Mouse (Mus musculus) limb, embryonic 12.5 days (tissue): ENCODE measurements around the gene Mgat4a. TPM values are rescaled to one million over a fixed set of nuclear protein-coding genes. Genes with fewer than 3 reads are reported as not detected.

Source experiments
- ATAC-seq: fragments of 200-750 bp; cut with Nextera tagmentation; 2 replicates; pipeline ENCODE4 v1.8.0; 2017; ENCODE audit warnings: low read depth, moderate TSS enrichment; ENCODE audit not compliant: insufficient number of reproducible peaks, insufficient read depth, low FRiP score, low TSS enrichment
- H3K27ac ChIP-seq: fragments of 300-500 bp; sonication (generic); 2 replicates; pipeline ENCODE4 v1.5.1; 2016; ENCODE audit warnings: mild to moderate bottlenecking, moderate library complexity
- H3K27me3 ChIP-seq: fragments of 300-500 bp; sonication (generic); 2 replicates; pipeline ENCODE4 v1.6.1; 2016; ENCODE audit warnings: mild to moderate bottlenecking, moderate library complexity
- H3K36me3 ChIP-seq: fragments of 300-500 bp; sonication (generic); 2 replicates; pipeline ENCODE4 v1.6.1; 2016; ENCODE audit warnings: mild to moderate bottlenecking, moderate library complexity
- H3K4me1 ChIP-seq: fragments of 300-500 bp; sonication (generic); replicated peaks from 2 replicates; pipeline ENCODE4 v1.6.1; 2016
- H3K4me2 ChIP-seq: fragments of 300-500 bp; sonication (generic); 2 replicates; pipeline ENCODE4 v1.6.1; 2016; ENCODE audit warnings: mild to moderate bottlenecking, moderate library complexity
- H3K4me3 ChIP-seq: fragments of 300-500 bp; sonication (generic); replicated peaks from 2 replicates; pipeline ENCODE4 v1.5.1; 2016; ENCODE audit warnings: mild to moderate bottlenecking
- H3K9ac ChIP-seq: fragments of 300-500 bp; sonication (generic); replicated peaks from 2 replicates; pipeline ENCODE4 v1.6.1; 2016; ENCODE audit warnings: mild to moderate bottlenecking, moderate library complexity
- H3K9me3 ChIP-seq: fragments of 300-500 bp; sonication (generic); 2 replicates; pipeline ENCODE4 v1.6.1; 2016; ENCODE audit warnings: mild to moderate bottlenecking, moderate library complexity
- WGBS: fragments of 180-500 bp; shearing (Covaris S2); methylation state at CpG from one replicate; pipeline ENCODE4 v1.1.7; 2016; 5-methylcytosine and 5-hydroxymethylcytosine counted together
- polyA plus RNA-seq: library from polyadenylated mRNA; unstranded; fragments of >200 nt; fragmentation: Nextera tagmentation; extraction: Ambion mirVana; gene quantifications from 2 replicates; pipeline ENCODE4 v1.2.1, GENCODE M21; 2016

The Mgat4a gene
- polyA plus RNA-seq, 1 experiment from 2014 or later = 3.7 TPM

GRCm38 (mm10) chr1:37457546-37457945 lies 83.3 kb downstream of the Mgat4a start:
- Histone ChIP-seq H3K9ac (no peak overlapping the region), H3K4me1 (no peaks in the 10 kb centered on the region), H3K4me3 (no peak overlapping the region), H3K9me3 (no peaks in the 10 kb centered on the region), H3K4me2 (no peak overlapping the region), H3K36me3 (peaks cover 3% of the 10 kb centered on the region), H3K27ac (no peak overlapping the region), H3K27me3 (no peaks in the 10 kb centered on the region)
- ATAC-seq = no peak
- WGBS = 86% methylated on average over 7 of the region's 7 CpGs

DNA sequence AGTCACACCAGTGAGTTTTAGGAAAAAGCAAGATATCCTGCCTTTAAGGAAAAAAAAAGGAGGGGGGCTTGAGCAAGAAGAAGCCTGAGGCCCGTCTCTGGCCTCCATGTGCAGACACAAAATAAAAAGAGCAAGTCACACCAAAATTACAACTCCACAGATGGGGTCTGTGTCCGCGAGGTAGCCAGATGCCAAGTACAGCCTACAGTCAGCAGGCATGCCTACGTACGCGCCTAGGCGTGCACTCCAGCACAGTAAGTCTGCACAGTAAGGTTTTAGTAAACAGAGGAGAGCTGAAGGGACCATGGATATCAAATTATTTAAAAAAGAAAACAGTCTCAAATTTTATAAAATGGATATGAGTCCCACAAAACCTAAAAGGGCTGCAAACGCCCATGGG lies 89.5 kb downstream of the Mgat4a start:
- 84% methylated on average over 8 of the region's 8 CpGs for whole genome bisulfite sequencing
- Histone ChIP-seq H3K4me1 (no peaks in the 10 kb centered on the region), H3K4me2 (no peak overlapping the region), H3K4me3 (no peak overlapping the region), H3K36me3 (peaks cover 10% of the 10 kb centered on the region; the same call in 1 of the 2 replicates), H3K9me3 (no peaks in the 10 kb centered on the region), H3K27me3 (no peaks in the 10 kb centered on the region), H3K27ac (no peak overlapping the region), H3K9ac (no peak overlapping the region)
- no peak for ATAC-seq

GRCm38 (mm10) chr1:37448361-37449095 lies 92.3 kb downstream of the Mgat4a start:
- WGBS = 84% methylated on average over 10 of the region's 10 CpGs
- H3K4me3 ChIP-seq = no peak overlapping the region
- no peak overlapping the region for H3K9ac ChIP-seq
- no peaks in the 10 kb centered on the region for H3K27me3 ChIP-seq
- no peak overlapping the region for H3K27ac ChIP-seq
- peaks cover 16% of the 10 kb centered on the region; the same call in 1 of the 2 replicates for H3K36me3 ChIP-seq
- H3K4me1 ChIP-seq = no peaks in the 10 kb centered on the region
- H3K9me3 ChIP-seq = no peaks in the 10 kb centered on the region
- no peak overlapping the region for H3K4me2 ChIP-seq
- no peak for ATAC-seq

- Histone ChIP-seq H3K27ac (no peak overlapping the region), H3K9me3 (no peaks in the 10 kb centered on the region), H3K36me3 (peaks cover 54% of the 10 kb centered on the region), H3K4me3 (no peak overlapping the region), H3K4me2 (no peak overlapping the region), H3K9ac (no peak overlapping the region), H3K27me3 (no peaks in the 10 kb centered on the region), H3K4me1 (no peaks in the 10 kb centered on the region)
- ATAC-seq = no peak
- 94% methylated on average over 16 of the region's 16 CpGs for WGBS
Measured at GRCm38 (mm10) chr1:37442848-37443835, 97.7 kb downstream of the Mgat4a start.

DNA sequence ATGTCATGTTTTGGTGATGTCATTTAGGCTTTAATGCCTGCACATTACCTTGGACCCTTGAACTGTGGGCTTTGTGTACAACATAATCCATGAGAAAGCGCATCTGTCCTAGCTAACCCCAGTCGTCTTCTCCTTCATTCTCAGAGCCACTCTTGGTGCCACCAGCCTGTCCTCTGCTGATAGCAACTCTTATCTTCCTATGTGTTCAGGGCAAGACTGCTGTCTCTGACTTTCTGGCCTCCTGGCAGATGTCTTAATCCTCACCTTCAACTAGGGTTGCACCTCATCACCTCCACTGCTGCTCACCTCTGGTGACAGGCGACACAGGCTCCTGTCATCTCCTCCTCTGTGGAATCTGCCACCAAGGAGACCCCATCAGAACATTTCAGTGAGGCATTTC lies 104.4 kb downstream of the Mgat4a start:
- WGBS = 91% methylated on average over 3 of the region's 3 CpGs
- no peak for ATAC-seq
- no peak overlapping the region for H3K4me3 ChIP-seq
- no peak overlapping the region for H3K4me2 ChIP-seq
- H3K4me1 ChIP-seq = peaks cover 10% of the 10 kb centered on the region
- H3K27me3 ChIP-seq = no peaks in the 10 kb centered on the region
- H3K9ac ChIP-seq = no peak overlapping the region
- H3K36me3 ChIP-seq = peaks cover 84% of the 10 kb centered on the region
- no peaks in the 10 kb centered on the region for H3K9me3 ChIP-seq
- no peak overlapping the region for H3K27ac ChIP-seq

DNA sequence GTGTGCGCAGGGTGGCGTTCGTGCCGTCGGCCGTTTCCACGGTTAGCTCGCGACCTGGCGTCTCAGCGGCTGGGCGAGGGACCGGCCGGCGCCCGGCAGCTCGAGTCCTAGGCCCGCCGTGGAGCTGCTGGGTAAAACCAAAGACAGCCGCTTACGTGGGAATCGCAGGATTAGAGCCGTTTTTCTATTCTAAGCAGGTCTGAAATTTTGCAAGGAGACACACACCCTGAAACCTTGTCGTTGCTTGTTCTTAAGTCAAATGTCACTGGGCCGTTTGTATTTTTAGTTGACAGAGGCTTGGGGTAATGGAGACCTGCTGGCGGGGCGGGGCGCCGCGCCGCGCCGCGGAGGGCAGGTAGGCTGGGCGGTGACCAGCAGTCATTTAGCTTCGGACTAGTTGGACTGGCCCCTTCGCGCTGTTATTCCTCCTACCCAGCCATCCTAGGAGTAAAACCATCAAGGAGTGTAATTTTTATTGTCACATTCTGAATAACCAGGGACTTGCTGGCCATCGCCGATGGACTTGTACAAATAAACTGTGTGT lies 110.4 kb downstream of the Mgat4a start:
- H3K36me3 ChIP-seq = peaks cover 52% of the 10 kb centered on the region
- peak overlapping the region; percentile 74 for H3K9ac ChIP-seq
- no peak for ATAC-seq
- 0 out of 2 replicates have a peak overlapping the region, but pooled peaks have one; percentile 46 for H3K27ac ChIP-seq
- 2% methylated on average over 39 of the region's 40 CpGs for WGBS
- no peaks in the 10 kb centered on the region for H3K9me3 ChIP-seq
- H3K27me3 ChIP-seq = no peaks in the 10 kb centered on the region
- H3K4me2 ChIP-seq = peak overlapping the region; percentile 74
- H3K4me3 ChIP-seq = peak overlapping the region; percentile 83
- peaks cover 26% of the 10 kb centered on the region for H3K4me1 ChIP-seq

- H3K4me3 ChIP-seq = peak within 1 kb of the TSS; percentile 83
- no peaks in the 10 kb centered on the region for H3K9me3 ChIP-seq
- peak within 1 kb of the TSS; percentile 74 for H3K9ac ChIP-seq
- peak within 1 kb of the TSS; percentile 74 for H3K4me2 ChIP-seq
- no peaks in the 10 kb centered on the region for H3K27me3 ChIP-seq
- 0 out of 2 replicates have a peak within 1 kb of the TSS, but pooled peaks have one; percentile 46 for H3K27ac ChIP-seq
- ATAC-seq = peak; percentile 97
- H3K36me3 ChIP-seq = peaks cover 54% of the 10 kb centered on the region
- H3K4me1 ChIP-seq = peaks cover 26% of the 10 kb centered on the region
- 4% methylated on average over 57 of the region's 57 CpGs for WGBS
Measured at GRCm38 (mm10) chr1:37429366-37430296, 111.2 kb downstream of the Mgat4a start, which contains the start of the genes Coa5 and Unc50. TSS of gene Coa5 (minus strand) at chr1:37430103. TSS of gene Unc50 (plus strand) at chr1:37430139.

DNA sequence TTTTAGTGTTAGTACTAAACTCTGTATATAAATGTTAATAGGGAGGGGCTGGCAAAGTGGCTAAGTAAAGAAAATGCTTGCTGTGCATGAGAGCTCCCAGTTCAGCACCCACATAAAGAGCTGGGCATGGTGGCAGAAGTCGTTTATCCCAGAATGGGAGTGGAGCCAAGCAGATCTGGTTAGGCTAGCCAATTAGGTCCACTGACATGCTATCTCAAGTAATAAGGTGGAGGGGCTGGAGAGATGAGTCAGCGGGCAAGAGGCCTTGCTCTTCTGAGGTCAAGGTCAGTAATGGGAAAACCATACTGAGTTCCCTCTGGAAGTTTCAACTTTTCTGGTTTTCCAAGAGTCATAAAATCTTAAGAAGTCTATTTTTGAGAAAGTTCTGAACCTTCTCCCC lies 111.9 kb downstream of the Mgat4a start:
- WGBS = 79% methylated on average over 2 of the region's 2 CpGs
- H3K9ac ChIP-seq = peak overlapping the region; percentile 71
- peaks cover 57% of the 10 kb centered on the region for H3K36me3 ChIP-seq
- H3K4me1 ChIP-seq = peaks cover 26% of the 10 kb centered on the region
- H3K27ac ChIP-seq = no peak overlapping the region
- H3K9me3 ChIP-seq = peaks cover 6% of the 10 kb centered on the region
- peak overlapping the region; percentile 83 for H3K4me3 ChIP-seq
- no peak for ATAC-seq
- no peaks in the 10 kb centered on the region for H3K27me3 ChIP-seq
- peak overlapping the region; percentile 74 for H3K4me2 ChIP-seq

- no peak for ATAC-seq
- 94% methylated on average over 8 of the region's 8 CpGs for WGBS
- Histone ChIP-seq H3K9ac (no peak overlapping the region), H3K27ac (no peak overlapping the region), H3K4me2 (no peak overlapping the region), H3K9me3 (peaks cover 14% of the 10 kb centered on the region), H3K27me3 (no peaks in the 10 kb centered on the region), H3K4me1 (peaks cover 24% of the 10 kb centered on the region), H3K4me3 (no peak overlapping the region), H3K36me3 (peaks cover 55% of the 10 kb centered on the region)
Measured at GRCm38 (mm10) chr1:37427144-37427875, 113.5 kb downstream of the Mgat4a start.

GRCm38 (mm10) chr1:37419420-37419819 lies 121.4 kb downstream of the Mgat4a start:
- WGBS = 84% methylated on average over 1 of the region's 1 CpGs
- Histone ChIP-seq H3K36me3 (peaks cover 43% of the 10 kb centered on the region), H3K27me3 (no peaks in the 10 kb centered on the region)

More at GRCm38 (mm10) chr1:37419420-37419819, 121.4 kb downstream of the Mgat4a start:
- H3K9ac ChIP-seq = no peak overlapping the region
- no peak overlapping the region for H3K4me2 ChIP-seq
- H3K27ac ChIP-seq = no peak overlapping the region
- peaks cover 13% of the 10 kb centered on the region for H3K9me3 ChIP-seq
- no peaks in the 10 kb centered on the region for H3K4me1 ChIP-seq
- no peak overlapping the region for H3K4me3 ChIP-seq
- no peak for ATAC-seq
